Mouse (Mus musculus): ENCODE data around the gene Alg14. TPM values are rescaled to one million over a fixed set of nuclear protein-coding genes. Genes with fewer than 3 reads are reported as not detected.

Alg14 gene
- polyA plus RNA-seq, 1 experiment from 2014 or later: 39.2 TPM

DNA sequence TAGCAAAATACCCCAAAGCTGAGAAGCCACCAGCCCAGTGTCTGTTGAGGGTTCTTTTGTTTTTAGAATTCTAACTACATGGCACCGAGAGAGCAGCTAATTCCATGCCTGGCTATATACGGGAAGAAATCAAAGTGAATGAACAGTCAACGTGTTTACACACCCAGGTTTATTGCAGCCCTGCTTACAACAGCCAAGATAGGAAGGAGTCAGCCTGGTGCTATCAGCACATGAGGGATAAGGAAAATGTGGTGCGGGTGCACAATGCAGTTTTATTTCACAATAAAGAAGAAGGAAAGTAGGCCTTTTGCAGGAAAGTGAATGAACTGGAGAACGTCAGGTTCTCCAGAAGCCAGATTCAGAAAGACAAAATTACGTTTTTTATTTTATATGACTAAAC is 119.9 kb downstream of the Alg14 start:
- H3K9me3 ChIP-seq (ENCODE audit: control insufficient read depth, low read length): no peaks in the 10 kb centered on the region
- no peak overlapping the region for H3K4me2 ChIP-seq (ENCODE audit: low read depth, low read length)
- no peak overlapping the region for H3K27ac ChIP-seq (ENCODE audit: low read depth, low read length)
- 42% methylated on average over 6 of the region's 6 CpGs for WGBS
- no peaks in the 10 kb centered on the region for H3K4me1 ChIP-seq (ENCODE audit: control insufficient read depth, insufficient read depth, low read length)
- H3K9ac ChIP-seq (replicated peaks; ENCODE audit: low read depth, low read length): no peak overlapping the region
- no peak overlapping the region for H3K4me3 ChIP-seq (ENCODE audit: low read depth, low read length)
- no peak for ATAC-seq (ENCODE audit: low read depth)
- no peaks in the 10 kb centered on the region for H3K36me3 ChIP-seq (ENCODE audit: control insufficient read depth, insufficient read depth, low read length)
- H3K27me3 ChIP-seq (ENCODE audit: control insufficient read depth, insufficient read depth, low read length): no peaks in the 10 kb centered on the region

Other genes with a start within 250 kb of the Alg14 start
- gene Rwdd3, start 120.1 kb upstream of the Alg14 start, polyA plus RNA-seq (2014; fragmentation: Nextera tagmentation; extraction: Ambion mirVana): 5.9 and 7.6 TPM in 2 replicates
- 4.4 and 5.5 TPM in 2 replicates for gene Tmem56, start 8.7 kb upstream of the Alg14 start, polyA plus RNA-seq (2014; fragmentation: Nextera tagmentation; extraction: Ambion mirVana)
- gene Cnn3, start 134.7 kb downstream of the Alg14 start, polyA plus RNA-seq (2014; fragmentation: Nextera tagmentation; extraction: Ambion mirVana): 409 and 500 TPM in 2 replicates
- gene Slc44a3, start 240.6 kb downstream of the Alg14 start, polyA plus RNA-seq (2014; fragmentation: Nextera tagmentation; extraction: Ambion mirVana): 0.85 and 1.5 TPM in 2 replicates